Mouse (Mus musculus): ENCODE data around the gene Fbxo48. TPM values are rescaled to one million over a fixed set of nuclear protein-coding genes. Genes with fewer than 3 reads are reported as not detected.

The Fbxo48 gene
- polyA plus RNA-seq, 2 experiments, result 1.4 to 4.1 TPM

DNA sequence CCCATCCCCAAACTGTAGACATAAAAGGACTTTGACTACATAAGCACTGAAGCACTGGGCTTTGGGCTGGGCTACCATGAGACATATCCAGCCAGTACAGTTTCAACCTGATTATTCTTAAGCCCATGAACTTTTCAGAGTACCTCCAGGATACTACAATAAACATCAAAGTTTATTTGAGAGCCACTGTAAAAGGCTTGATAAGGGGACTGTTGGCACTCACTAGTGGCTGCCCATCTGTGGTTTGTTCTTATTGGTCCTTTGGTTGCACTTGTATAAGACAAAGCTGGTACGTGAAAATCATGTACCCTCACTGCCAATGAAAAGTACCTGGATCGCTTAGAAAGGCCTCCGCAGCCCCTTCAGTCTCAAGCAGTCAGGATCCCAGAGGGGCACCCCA, 36.4 kb upstream of the Fbxo48 start:
- no peak overlapping the region for H3K4me3 ChIP-seq (replicated peaks; ENCODE audit: low read length)
- H3K9me3 ChIP-seq (ENCODE audit: control insufficient read depth, low read length), result no peaks in the 10 kb centered on the region
- 65% methylated on average over 3 of the region's 3 CpGs for WGBS
- no peak for ATAC-seq (ENCODE audit: low FRiP score, low read depth)
- H3K36me3 ChIP-seq (ENCODE audit: control insufficient read depth, insufficient read depth, low read length), result peaks cover 22% of the 10 kb centered on the region; the same call in 1 of the 2 replicates
- H3K9ac ChIP-seq (ENCODE audit: low read depth, low read length, severe bottlenecking), result no peak overlapping the region
- no peaks in the 10 kb centered on the region for H3K27me3 ChIP-seq (ENCODE audit: control insufficient read depth, insufficient read depth, low read length)
- H3K4me2 ChIP-seq (replicated peaks; ENCODE audit: low read depth, low read length, severe bottlenecking), result no peak overlapping the region
- no peak for DNase-seq (ENCODE audit: low spot score)
- H3K4me1 ChIP-seq (ENCODE audit: control insufficient read depth, insufficient read depth, low read length), result no peaks in the 10 kb centered on the region
- no peak for TF ChIP-seq POLR2A (IDR thresholded peaks at IDR 0.05; ENCODE audit: borderline replicate concordance, extremely low read depth, insufficient read depth, insufficient read length)
- no peak overlapping the region for H3K27ac ChIP-seq (replicated peaks; ENCODE audit: low read depth, low read length)

DNA sequence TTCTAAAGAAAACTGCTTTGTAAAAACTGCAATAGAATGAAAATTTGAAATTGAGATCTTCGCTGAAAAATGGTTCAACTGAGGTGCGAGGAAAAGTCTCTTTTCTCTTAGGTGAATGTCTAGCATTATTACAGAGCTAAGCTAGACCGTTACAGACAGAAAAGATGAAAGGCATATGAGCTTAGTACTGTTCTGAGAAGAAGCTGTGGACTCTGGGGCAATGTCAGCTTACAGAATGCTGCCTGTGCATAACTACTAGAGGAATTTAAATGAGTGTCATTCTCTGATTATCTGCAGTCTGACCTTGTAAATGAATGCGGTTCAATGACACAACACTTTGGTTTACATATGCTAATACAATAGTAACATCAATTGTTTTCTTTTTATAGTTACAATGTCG, 35.3 kb upstream of the Fbxo48 start:
- 81% methylated on average over 5 of the region's 5 CpGs for WGBS

DNA sequence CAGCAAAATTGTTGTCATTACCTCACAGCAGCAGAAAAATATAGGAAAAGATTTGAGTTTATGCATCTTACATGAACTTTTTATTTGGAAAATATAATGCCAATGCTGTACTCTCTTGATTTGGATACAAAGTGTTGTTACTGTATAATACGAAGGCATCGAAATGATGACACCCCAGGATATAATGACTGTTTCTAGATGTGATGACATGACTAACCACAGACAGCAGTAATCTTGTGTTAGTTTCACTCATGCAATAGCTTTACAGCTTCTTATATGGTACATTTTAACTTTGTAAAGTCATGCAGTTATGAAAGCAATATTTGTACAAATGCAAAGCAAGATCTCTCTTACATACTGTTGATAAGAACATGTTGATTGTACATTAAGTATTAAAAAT, 33.7 kb upstream of the Fbxo48 start:
- ATAC-seq (ENCODE audit: low FRiP score, low read depth), result no peak
- WGBS, result 93% methylated on average over 2 of the region's 2 CpGs
- H3K4me3 ChIP-seq (replicated peaks; ENCODE audit: low read length), result no peak overlapping the region

More for the DNA sequence above, 35.3 kb upstream of the Fbxo48 start:
- no peaks in the 10 kb centered on the region for H3K9me3 ChIP-seq (ENCODE audit: control insufficient read depth, low read length)
- H3K4me1 ChIP-seq (ENCODE audit: control insufficient read depth, insufficient read depth, low read length), result no peaks in the 10 kb centered on the region
- peaks cover 13% of the 10 kb centered on the region; the same call in 1 of the 2 replicates for H3K36me3 ChIP-seq (ENCODE audit: control insufficient read depth, insufficient read depth, low read length)
- no peak overlapping the region for H3K4me3 ChIP-seq (replicated peaks; ENCODE audit: low read length)
- no peak overlapping the region for H3K9ac ChIP-seq (ENCODE audit: low read depth, low read length, severe bottlenecking)
- H3K4me2 ChIP-seq (replicated peaks; ENCODE audit: low read depth, low read length, severe bottlenecking), result no peak overlapping the region
- ATAC-seq (ENCODE audit: low FRiP score, low read depth) (no peak), DNase-seq (ENCODE audit: low spot score) (no peak)
- H3K27ac ChIP-seq (replicated peaks; ENCODE audit: low read depth, low read length), result no peak overlapping the region
- no peak for TF ChIP-seq POLR2A (IDR thresholded peaks at IDR 0.05; ENCODE audit: borderline replicate concordance, extremely low read depth, insufficient read depth, insufficient read length)
- H3K27me3 ChIP-seq (ENCODE audit: control insufficient read depth, insufficient read depth, low read length), result no peaks in the 10 kb centered on the region

DNA sequence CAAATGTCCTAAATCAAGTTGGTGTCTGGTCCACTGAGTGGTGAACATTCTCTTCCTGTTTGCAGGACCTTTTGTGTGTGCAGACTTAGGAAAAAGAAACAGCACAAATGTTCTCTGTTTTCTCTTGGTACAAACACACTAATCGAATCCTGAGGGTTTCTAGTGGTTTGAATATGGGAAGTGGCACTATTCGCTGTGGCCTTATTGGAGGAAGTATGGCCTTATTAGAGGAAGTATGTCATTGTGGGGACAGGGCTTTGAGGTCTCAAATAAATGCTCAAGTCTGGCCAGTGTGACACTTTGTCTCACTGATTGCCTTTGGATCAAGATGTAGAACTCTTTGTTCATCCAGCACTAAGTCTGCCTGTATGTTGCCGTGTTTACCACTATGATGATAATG, 19.0 kb upstream of the Fbxo48 start:
- no peak overlapping the region for H3K9ac ChIP-seq (ENCODE audit: low read depth, low read length, severe bottlenecking)
- H3K36me3 ChIP-seq (ENCODE audit: control insufficient read depth, insufficient read depth, low read length), result no peaks in the 10 kb centered on the region
- TF ChIP-seq POLR2A (IDR thresholded peaks at IDR 0.05; ENCODE audit: borderline replicate concordance, extremely low read depth, insufficient read depth, insufficient read length), result no peak
- 88% methylated on average over 3 of the region's 3 CpGs for WGBS
- no peak overlapping the region for H3K27ac ChIP-seq (replicated peaks; ENCODE audit: low read depth, low read length)
- ATAC-seq (ENCODE audit: low FRiP score, low read depth), result no peak
- no peak overlapping the region for H3K4me3 ChIP-seq (replicated peaks; ENCODE audit: low read length)
- H3K27me3 ChIP-seq (ENCODE audit: control insufficient read depth, insufficient read depth, low read length), result no peaks in the 10 kb centered on the region
- H3K4me1 ChIP-seq (ENCODE audit: control insufficient read depth, insufficient read depth, low read length), result no peaks in the 10 kb centered on the region
- no peak for DNase-seq (ENCODE audit: low spot score)
- peaks cover 3% of the 10 kb centered on the region; the same call in 1 of the 2 replicates for H3K9me3 ChIP-seq (ENCODE audit: control insufficient read depth, low read length)
- no peak overlapping the region for H3K4me2 ChIP-seq (replicated peaks; ENCODE audit: low read depth, low read length, severe bottlenecking)

More for the DNA sequence above, 33.7 kb upstream of the Fbxo48 start:
- Histone ChIP-seq H3K4me2 (replicated peaks; ENCODE audit: low read depth, low read length, severe bottlenecking) (no peak overlapping the region), H3K9me3 (ENCODE audit: control insufficient read depth, low read length) (no peaks in the 10 kb centered on the region), H3K9ac (ENCODE audit: low read depth, low read length, severe bottlenecking) (no peak overlapping the region), H3K27ac (replicated peaks; ENCODE audit: low read depth, low read length) (no peak overlapping the region), H3K27me3 (ENCODE audit: control insufficient read depth, insufficient read depth, low read length) (no peaks in the 10 kb centered on the region), H3K4me1 (ENCODE audit: control insufficient read depth, insufficient read depth, low read length) (no peaks in the 10 kb centered on the region), H3K36me3 (ENCODE audit: control insufficient read depth, insufficient read depth, low read length) (0 out of 2 replicates have a peak, but pooled peaks cover 6% of the 10 kb centered on the region)
- no peak for TF ChIP-seq POLR2A (IDR thresholded peaks at IDR 0.05; ENCODE audit: borderline replicate concordance, extremely low read depth, insufficient read depth, insufficient read length)
- DNase-seq (ENCODE audit: low spot score), result no peak

DNA sequence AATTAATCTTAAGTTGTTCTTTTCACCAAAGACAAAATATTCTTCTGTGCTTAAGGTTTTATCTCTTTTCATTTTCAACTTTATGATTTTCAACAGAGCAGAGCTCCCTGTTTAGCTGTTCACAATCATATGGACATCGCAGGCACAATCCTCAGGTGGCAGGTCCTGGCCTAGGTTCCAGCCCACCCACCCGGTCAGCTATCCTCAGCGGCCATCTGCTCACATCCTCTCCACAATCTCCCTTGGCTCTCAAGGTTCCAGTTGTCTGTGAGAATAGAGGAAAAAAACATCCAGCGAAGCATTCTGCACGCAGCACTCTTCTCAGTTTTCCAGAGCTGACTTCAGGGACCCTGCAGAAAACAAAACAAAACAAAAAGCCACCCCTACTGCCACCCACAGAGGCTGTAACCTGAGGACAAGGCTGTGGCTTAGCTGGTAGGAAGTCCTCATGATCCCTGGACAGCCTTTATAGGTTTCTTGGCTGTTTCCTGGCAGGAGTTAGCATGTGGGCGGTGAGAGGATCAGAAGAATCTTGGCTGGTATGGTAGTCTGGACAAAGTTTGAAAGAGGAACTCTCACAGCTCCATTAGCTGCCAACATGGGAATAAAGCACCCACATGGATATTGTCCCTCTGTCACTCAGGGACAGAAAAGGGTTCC, 15.5 kb upstream of the Fbxo48 start:
- Histone ChIP-seq H3K27ac (replicated peaks; ENCODE audit: low read depth, low read length) (no peak overlapping the region), H3K27me3 (ENCODE audit: control insufficient read depth, insufficient read depth, low read length) (no peaks in the 10 kb centered on the region), H3K4me1 (ENCODE audit: control insufficient read depth, insufficient read depth, low read length) (no peaks in the 10 kb centered on the region), H3K4me2 (replicated peaks; ENCODE audit: low read depth, low read length, severe bottlenecking) (no peak overlapping the region), H3K9me3 (ENCODE audit: control insufficient read depth, low read length) (peaks cover 3% of the 10 kb centered on the region; the same call in 1 of the 2 replicates), H3K9ac (ENCODE audit: low read depth, low read length, severe bottlenecking) (no peak overlapping the region), H3K4me3 (replicated peaks; ENCODE audit: low read length) (no peak overlapping the region), H3K36me3 (ENCODE audit: control insufficient read depth, insufficient read depth, low read length) (no peaks in the 10 kb centered on the region)
- DNase-seq (ENCODE audit: low spot score), result no peak
- WGBS, result 60% methylated on average over 6 of the region's 6 CpGs
- no peak for TF ChIP-seq POLR2A (IDR thresholded peaks at IDR 0.05; ENCODE audit: borderline replicate concordance, extremely low read depth, insufficient read depth, insufficient read length)
- ATAC-seq (ENCODE audit: low FRiP score, low read depth), result peak; percentile 55

All from limb, embryonic 14.5 days (tissue).